Mouse (Mus musculus): ENCODE measurements around the gene Pgam2. TPM values are rescaled to one million over a fixed set of nuclear protein-coding genes. Genes with fewer than 3 reads are reported as not detected.

Gene Pgam2
- polyA plus RNA-seq (2014; fragmentation: Nextera tagmentation; extraction: Ambion mirVana), result 17.4 and 20.5 TPM in 2 replicates

- no peaks in the 10 kb centered on the region for H3K4me1 ChIP-seq (ENCODE audit: control insufficient read depth, insufficient read depth, low read length)
- no peak for ATAC-seq (ENCODE audit: insufficient read depth, low FRiP score, low TSS enrichment)
- no peaks in the 10 kb centered on the region for H3K27me3 ChIP-seq (ENCODE audit: control insufficient read depth, insufficient read depth, low read length)
- peaks cover 5% of the 10 kb centered on the region for H3K36me3 ChIP-seq (ENCODE audit: control insufficient read depth, insufficient read depth, low read length)
- no peak within 1 kb of the TSS for H3K27ac ChIP-seq (ENCODE audit: low read depth, low read length)
- no peak within 1 kb of the TSS for H3K9ac ChIP-seq (ENCODE audit: low read length)
- peak; percentile 25 for DNase-seq (ENCODE audit: low spot score)
- no peak within 1 kb of the TSS for H3K4me2 ChIP-seq (ENCODE audit: low read depth)
- no peak within 1 kb of the TSS for H3K4me3 ChIP-seq (ENCODE audit: low read depth, low read length)
- H3K9me3 ChIP-seq (ENCODE audit: control insufficient read depth, low read length), result no peaks in the 10 kb centered on the region
- WGBS, result 65% methylated on average over 8 of the region's 8 CpGs
Observed at GRCm38 (mm10) chr11:5803551-5803981, at the start of gene Pgam2. TSS of gene Pgam2 (minus strand) at chr11:5803733.

- 37% methylated on average over 1 of the region's 1 CpGs for WGBS
- no peak overlapping the region for H3K9ac ChIP-seq (ENCODE audit: low read length)
Observed at GRCm38 (mm10) chr11:5852314-5852713, 48.8 kb upstream of the Pgam2 start.

GRCm38 (mm10) chr11:5851021-5851736 lies 47.6 kb upstream of the Pgam2 start:
- no peak overlapping the region for H3K27ac ChIP-seq (ENCODE audit: low read depth, low read length)
- ATAC-seq (ENCODE audit: insufficient read depth, low FRiP score, low TSS enrichment) (no peak), DNase-seq (ENCODE audit: low spot score) (no peak)
- H3K4me3 ChIP-seq (ENCODE audit: low read depth, low read length), result no peak overlapping the region
- no peaks in the 10 kb centered on the region for H3K4me1 ChIP-seq (ENCODE audit: control insufficient read depth, insufficient read depth, low read length)
- 65% methylated on average over 4 of the region's 4 CpGs for WGBS
- H3K36me3 ChIP-seq (ENCODE audit: control insufficient read depth, insufficient read depth, low read length), result no peaks in the 10 kb centered on the region
- no peaks in the 10 kb centered on the region for H3K27me3 ChIP-seq (ENCODE audit: control insufficient read depth, insufficient read depth, low read length)
- no peaks in the 10 kb centered on the region for H3K9me3 ChIP-seq (ENCODE audit: control insufficient read depth, low read length)
- no peak overlapping the region for H3K4me2 ChIP-seq (ENCODE audit: low read depth)
- H3K9ac ChIP-seq (ENCODE audit: low read length), result no peak overlapping the region

More at GRCm38 (mm10) chr11:5852314-5852713, 48.8 kb upstream of the Pgam2 start:
- Histone ChIP-seq H3K4me3 (ENCODE audit: low read depth, low read length) (no peak overlapping the region), H3K9me3 (ENCODE audit: control insufficient read depth, low read length) (no peaks in the 10 kb centered on the region), H3K4me2 (ENCODE audit: low read depth) (no peak overlapping the region), H3K4me1 (ENCODE audit: control insufficient read depth, insufficient read depth, low read length) (no peaks in the 10 kb centered on the region), H3K27me3 (ENCODE audit: control insufficient read depth, insufficient read depth, low read length) (no peaks in the 10 kb centered on the region), H3K27ac (ENCODE audit: low read depth, low read length) (no peak overlapping the region), H3K36me3 (ENCODE audit: control insufficient read depth, insufficient read depth, low read length) (no peaks in the 10 kb centered on the region)
- ATAC-seq (ENCODE audit: insufficient read depth, low FRiP score, low TSS enrichment) (no peak), DNase-seq (ENCODE audit: low spot score) (no peak)

GRCm38 (mm10) chr11:5850452-5850851 lies 46.9 kb upstream of the Pgam2 start:
- H3K27me3 ChIP-seq (ENCODE audit: control insufficient read depth, insufficient read depth, low read length), result no peaks in the 10 kb centered on the region
- H3K27ac ChIP-seq (ENCODE audit: low read depth, low read length), result no peak overlapping the region
- no peak for DNase-seq (ENCODE audit: low spot score)
- 58% methylated on average over 5 of the region's 5 CpGs for WGBS
- ATAC-seq (ENCODE audit: insufficient read depth, low FRiP score, low TSS enrichment), result no peak
- H3K36me3 ChIP-seq (ENCODE audit: control insufficient read depth, insufficient read depth, low read length), result no peaks in the 10 kb centered on the region
- H3K9ac ChIP-seq (ENCODE audit: low read length), result no peak overlapping the region
- no peaks in the 10 kb centered on the region for H3K4me1 ChIP-seq (ENCODE audit: control insufficient read depth, insufficient read depth, low read length)
- H3K4me3 ChIP-seq (ENCODE audit: low read depth, low read length), result no peak overlapping the region
- no peak overlapping the region for H3K4me2 ChIP-seq (ENCODE audit: low read depth)
- H3K9me3 ChIP-seq (ENCODE audit: control insufficient read depth, low read length), result no peaks in the 10 kb centered on the region

- 69% methylated on average over 2 of the region's 2 CpGs for WGBS
- no peaks in the 10 kb centered on the region for H3K27me3 ChIP-seq (ENCODE audit: control insufficient read depth, insufficient read depth, low read length)
- ATAC-seq (ENCODE audit: insufficient read depth, low FRiP score, low TSS enrichment), result no peak
- no peaks in the 10 kb centered on the region for H3K9me3 ChIP-seq (ENCODE audit: control insufficient read depth, low read length)
- DNase-seq (ENCODE audit: low spot score), result no peak
- H3K9ac ChIP-seq (ENCODE audit: low read length), result no peak overlapping the region
- H3K27ac ChIP-seq (ENCODE audit: low read depth, low read length), result no peak overlapping the region
- H3K4me2 ChIP-seq (ENCODE audit: low read depth), result no peak overlapping the region
- H3K4me3 ChIP-seq (ENCODE audit: low read depth, low read length), result no peak overlapping the region
- H3K4me1 ChIP-seq (ENCODE audit: control insufficient read depth, insufficient read depth, low read length), result no peaks in the 10 kb centered on the region
- no peaks in the 10 kb centered on the region for H3K36me3 ChIP-seq (ENCODE audit: control insufficient read depth, insufficient read depth, low read length)
Observed at GRCm38 (mm10) chr11:5849316-5849715, 45.8 kb upstream of the Pgam2 start.

- Histone ChIP-seq H3K4me3 (ENCODE audit: low read depth, low read length) (no peak overlapping the region), H3K36me3 (ENCODE audit: control insufficient read depth, insufficient read depth, low read length) (no peaks in the 10 kb centered on the region), H3K27me3 (ENCODE audit: control insufficient read depth, insufficient read depth, low read length) (no peaks in the 10 kb centered on the region), H3K27ac (ENCODE audit: low read depth, low read length) (no peak overlapping the region), H3K4me2 (ENCODE audit: low read depth) (no peak overlapping the region), H3K9ac (ENCODE audit: low read length) (no peak overlapping the region), H3K4me1 (ENCODE audit: control insufficient read depth, insufficient read depth, low read length) (no peaks in the 10 kb centered on the region), H3K9me3 (ENCODE audit: control insufficient read depth, low read length) (no peaks in the 10 kb centered on the region)
- WGBS, result 68% methylated on average over 6 of the region's 6 CpGs
- no peak for ATAC-seq (ENCODE audit: insufficient read depth, low FRiP score, low TSS enrichment)
- no peak for DNase-seq (ENCODE audit: low spot score)
Observed at GRCm38 (mm10) chr11:5848741-5849140, 45.2 kb upstream of the Pgam2 start.

GRCm38 (mm10) chr11:5846639-5847345 lies 43.3 kb upstream of the Pgam2 start:
- WGBS, result 80% methylated on average over 7 of the region's 7 CpGs
- Histone ChIP-seq H3K36me3 (ENCODE audit: control insufficient read depth, insufficient read depth, low read length) (no peaks in the 10 kb centered on the region), H3K4me3 (ENCODE audit: low read depth, low read length) (no peak overlapping the region), H3K27ac (ENCODE audit: low read depth, low read length) (no peak overlapping the region), H3K9ac (ENCODE audit: low read length) (no peak overlapping the region), H3K9me3 (ENCODE audit: control insufficient read depth, low read length) (no peaks in the 10 kb centered on the region), H3K4me1 (ENCODE audit: control insufficient read depth, insufficient read depth, low read length) (no peaks in the 10 kb centered on the region), H3K4me2 (ENCODE audit: low read depth) (no peak overlapping the region), H3K27me3 (ENCODE audit: control insufficient read depth, insufficient read depth, low read length) (no peaks in the 10 kb centered on the region)
- DNase-seq (ENCODE audit: low spot score), result no peak
- no peak for ATAC-seq (ENCODE audit: insufficient read depth, low FRiP score, low TSS enrichment)

- WGBS, result 85% methylated on average over 3 of the region's 3 CpGs
- DNase-seq (ENCODE audit: low spot score) (no peak), ATAC-seq (ENCODE audit: insufficient read depth, low FRiP score, low TSS enrichment) (no peak)
- no peak overlapping the region for H3K4me2 ChIP-seq (ENCODE audit: low read depth)
- H3K27me3 ChIP-seq (ENCODE audit: control insufficient read depth, insufficient read depth, low read length), result no peaks in the 10 kb centered on the region
- H3K9me3 ChIP-seq (ENCODE audit: control insufficient read depth, low read length), result no peaks in the 10 kb centered on the region
- no peaks in the 10 kb centered on the region for H3K36me3 ChIP-seq (ENCODE audit: control insufficient read depth, insufficient read depth, low read length)
- H3K4me1 ChIP-seq (ENCODE audit: control insufficient read depth, insufficient read depth, low read length), result no peaks in the 10 kb centered on the region
- H3K4me3 ChIP-seq (ENCODE audit: low read depth, low read length), result no peak overlapping the region
- H3K27ac ChIP-seq (ENCODE audit: low read depth, low read length), result no peak overlapping the region
- no peak overlapping the region for H3K9ac ChIP-seq (ENCODE audit: low read length)
Observed at GRCm38 (mm10) chr11:5843131-5843530, 39.6 kb upstream of the Pgam2 start.

GRCm38 (mm10) chr11:5841751-5842150 lies 38.2 kb upstream of the Pgam2 start:
- H3K9me3 ChIP-seq (ENCODE audit: control insufficient read depth, low read length), result no peaks in the 10 kb centered on the region
- ATAC-seq (ENCODE audit: insufficient read depth, low FRiP score, low TSS enrichment), result no peak
- no peaks in the 10 kb centered on the region for H3K27me3 ChIP-seq (ENCODE audit: control insufficient read depth, insufficient read depth, low read length)
- H3K4me3 ChIP-seq (ENCODE audit: low read depth, low read length), result no peak overlapping the region
- DNase-seq (ENCODE audit: low spot score), result no peak
- H3K27ac ChIP-seq (ENCODE audit: low read depth, low read length), result no peak overlapping the region
- H3K9ac ChIP-seq (ENCODE audit: low read length), result no peak overlapping the region
- H3K4me1 ChIP-seq (ENCODE audit: control insufficient read depth, insufficient read depth, low read length), result no peaks in the 10 kb centered on the region
- no peak overlapping the region for H3K4me2 ChIP-seq (ENCODE audit: low read depth)
- no peaks in the 10 kb centered on the region for H3K36me3 ChIP-seq (ENCODE audit: control insufficient read depth, insufficient read depth, low read length)
- WGBS, result 89% methylated on average over 2 of the region's 2 CpGs
